Mouse (Mus musculus) frontal cortex, postnatal 25 days (tissue): ENCODE measurements around the gene Senp2.

Source experiments
- DNase-seq, 2 experiments: peaks; one replicate each; pipeline ENCODE4 v3.0.0; 2022; ENCODE audit warnings: low spot score in 2 of 2

The Senp2 gene

GRCm38 (mm10) chr16:22022122-22022521, 12.8 kb downstream of the Senp2 start:
- no peak for DNase-seq

GRCm38 (mm10) chr16:22027474-22027873, 18.2 kb downstream of the Senp2 start:
- DNase-seq, result no peak

GRCm38 (mm10) chr16:22038554-22038953, 29.3 kb downstream of the Senp2 start:
- no peak for DNase-seq

GRCm38 (mm10) chr16:22039978-22040377, 30.7 kb downstream of the Senp2 start:
- DNase-seq, result no peak

- DNase-seq, result no peak
These were observed 34.5 kb downstream of the Senp2 start for GRCm38 (mm10) chr16:22043830-22044229.

GRCm38 (mm10) chr16:22045930-22046329, 36.6 kb downstream of the Senp2 start:
- DNase-seq, result no peak

GRCm38 (mm10) chr16:22046739-22047366, 37.6 kb downstream of the Senp2 start:
- no peak for DNase-seq

GRCm38 (mm10) chr16:22053411-22053810, 44.1 kb downstream of the Senp2 start:
- DNase-seq, result no peak

- no peak for DNase-seq
These were observed 48.2 kb downstream of the Senp2 start for GRCm38 (mm10) chr16:22057498-22057897.

- no peak for DNase-seq
These were observed 49.6 kb downstream of the Senp2 start for GRCm38 (mm10) chr16:22058871-22059270.

- DNase-seq, result no peak
These were observed 51.1 kb downstream of the Senp2 start for GRCm38 (mm10) chr16:22060416-22060815.

- no peak for DNase-seq
These were observed 52.4 kb downstream of the Senp2 start for GRCm38 (mm10) chr16:22061555-22062160.

GRCm38 (mm10) chr16:22062284-22062683, 53.0 kb downstream of the Senp2 start:
- no peak for DNase-seq

- DNase-seq, result no peak
These were observed 56.3 kb downstream of the Senp2 start for GRCm38 (mm10) chr16:22065536-22065935.

GRCm38 (mm10) chr16:22067406-22067805, 58.1 kb downstream of the Senp2 start:
- no peak for DNase-seq

- DNase-seq, result no peak
These were observed 62.1 kb downstream of the Senp2 start for GRCm38 (mm10) chr16:22071361-22071760.

GRCm38 (mm10) chr16:22075067-22075466, 65.8 kb downstream of the Senp2 start:
- DNase-seq, result no peak

GRCm38 (mm10) chr16:22075829-22076619, 66.7 kb downstream of the Senp2 start:
- no peak for DNase-seq

- no peak for DNase-seq
These were observed 67.3 kb downstream of the Senp2 start for GRCm38 (mm10) chr16:22076620-22076941.

GRCm38 (mm10) chr16:22080125-22080710, 70.9 kb downstream of the Senp2 start:
- DNase-seq, result no peak

- DNase-seq, result no peak
These were observed 76.1 kb downstream of the Senp2 start for GRCm38 (mm10) chr16:22085411-22085810.

GRCm38 (mm10) chr16:22091255-22091783, 82.0 kb downstream of the Senp2 start:
- no peak for DNase-seq
